Mouse (Mus musculus) cerebellum, postnatal 4 days (tissue): ENCODE results near the gene Mroh7.
"Not testable (repeated sequence)": the region's sequence is repeated elsewhere in the genome, so short reads cannot be mapped to it uniquely, and the experiment has no call there.

Experiments used
- DNase-seq, 2 experiments: peaks; one replicate each; pipeline ENCODE4 v3.0.0; 2022; ENCODE audit warnings: low spot score in 2 of 2, mixed read lengths in 1 of 2

Gene Mroh7

GRCm38 (mm10) chr4:106730814-106731213 lies at the start of gene Mroh7:
Gene Mroh7 (minus strand): TSS chr4:106730925.
- DNase-seq = no peak

- no peak for DNase-seq
Measured at GRCm38 (mm10) chr4:106780045-106780444, 49.3 kb upstream of the Mroh7 start.

- DNase-seq = peak; percentile 83 to 92
Measured at GRCm38 (mm10) chr4:106778116-106778788, 47.5 kb upstream of the Mroh7 start.

- DNase-seq = peak in 1 of 2 experiments; percentile 45
Measured at GRCm38 (mm10) chr4:106776998-106777397, 46.3 kb upstream of the Mroh7 start.

- not testable (repeated sequence) for DNase-seq
Measured at GRCm38 (mm10) chr4:106775767-106776166, 45.0 kb upstream of the Mroh7 start.

- DNase-seq = no peak
Measured at GRCm38 (mm10) chr4:106772558-106772957, 41.8 kb upstream of the Mroh7 start.

- no peak for DNase-seq
Measured at GRCm38 (mm10) chr4:106769306-106769705, 38.6 kb upstream of the Mroh7 start.

GRCm38 (mm10) chr4:106764166-106764565 lies 33.4 kb upstream of the Mroh7 start:
- DNase-seq = no peak

- no peak for DNase-seq
Measured at GRCm38 (mm10) chr4:106751726-106752125, 21.0 kb upstream of the Mroh7 start.

- peak; percentile 43 to 72 for DNase-seq
Measured at GRCm38 (mm10) chr4:106749699-106750098, 19.0 kb upstream of the Mroh7 start.

GRCm38 (mm10) chr4:106747001-106747580 lies 16.4 kb upstream of the Mroh7 start:
- DNase-seq = no peak

- DNase-seq = no peak
Measured at GRCm38 (mm10) chr4:106745862-106746261, 15.1 kb upstream of the Mroh7 start.

GRCm38 (mm10) chr4:106737904-106738303 lies 7.2 kb upstream of the Mroh7 start:
- no peak for DNase-seq

GRCm38 (mm10) chr4:106736884-106737283 lies 6.2 kb upstream of the Mroh7 start:
- not testable (repeated sequence) for DNase-seq

- DNase-seq = no peak
Measured at GRCm38 (mm10) chr4:106733636-106734035, 2.9 kb upstream of the Mroh7 start, which contains the start of gene Fam151a. Gene Fam151a (plus strand): TSS chr4:106733889.

- DNase-seq = no peak
Measured at GRCm38 (mm10) chr4:106720631-106721030, 10.1 kb downstream of the Mroh7 start.

- DNase-seq = no peak
Measured at GRCm38 (mm10) chr4:106713622-106714021, 17.1 kb downstream of the Mroh7 start.

- DNase-seq = peak; percentile 87 to 91
Measured at GRCm38 (mm10) chr4:106708408-106708807, 22.3 kb downstream of the Mroh7 start.

GRCm38 (mm10) chr4:106707957-106708356 lies 22.8 kb downstream of the Mroh7 start:
- no peak for DNase-seq

GRCm38 (mm10) chr4:106705096-106705665 lies 25.5 kb downstream of the Mroh7 start:
- DNase-seq = no peak

GRCm38 (mm10) chr4:106704416-106704815 lies 26.3 kb downstream of the Mroh7 start:
- DNase-seq = peak in 1 of 2 experiments; percentile 57

- DNase-seq = no peak
Measured at GRCm38 (mm10) chr4:106703956-106704355, 26.8 kb downstream of the Mroh7 start.

- no peak for DNase-seq
Measured at GRCm38 (mm10) chr4:106700798-106701197, 29.9 kb downstream of the Mroh7 start.
